Mouse (Mus musculus) cortical plate, adult 2 months (tissue): ENCODE measurements around the gene Hipk4.

Experiments used
- CTCF ChIP-seq: fragments of 200-500 bp; IDR thresholded peaks from 2 replicates; pipeline ENCODE4 v1.5.1; 2011; ENCODE audit warnings: mild to moderate bottlenecking, control low read depth, low read length; ENCODE audit not compliant: insufficient read depth; ENCODE audit errors: extremely low read depth
- POLR2A ChIP-seq: fragments of 200-500 bp; IDR thresholded peaks from 2 replicates; pipeline ENCODE4 v1.6.1; 2011; ENCODE audit warnings: mild to moderate bottlenecking, low read length, control low read depth; ENCODE audit not compliant: insufficient read depth; ENCODE audit errors: extremely low read depth

- TF ChIP-seq CTCF (no peak), POLR2A (no peak)
Measured at GRCm38 (mm10) chr7:27560978-27561377, 37.9 kb downstream of the Hipk4 start.
